Mouse (Mus musculus) adipocyte (in vitro differentiated cells): ENCODE measurements at regions not wholly inside any gene's neighbourhood (a gene's known extent, or its start where the extent isn't known, plus 50 kb on each side); places are given as distances from the start of the nearest gene placed in this dataset.

Source experiments
- DNase-seq: peaks from one replicate; pipeline ENCODE4 v3.0.0-alpha.2; 2016; ENCODE audit warnings: low spot score

GRCm38 (mm10) chr2:128372204-128372603 is 218.8 kb upstream of the Spdye4c start:
- DNase-seq: no peak

GRCm38 (mm10) chr2:128373363-128374252 is 217.4 kb upstream of the Spdye4c start:
- no peak for DNase-seq

GRCm38 (mm10) chr2:128374253-128374566 is 216.8 kb upstream of the Spdye4c start:
- no peak for DNase-seq

GRCm38 (mm10) chr2:128374926-128375325 is 216.1 kb upstream of the Spdye4c start:
- DNase-seq: no peak

- no peak for DNase-seq
Measured at GRCm38 (mm10) chr2:128375827-128376226, 215.2 kb upstream of the Spdye4c start.

- no peak for DNase-seq
Measured at GRCm38 (mm10) chr2:128377176-128377575, 213.8 kb upstream of the Spdye4c start.

- DNase-seq: no peak
Measured at GRCm38 (mm10) chr2:128377680-128378079, 213.3 kb upstream of the Spdye4c start.

GRCm38 (mm10) chr2:128378456-128378855 is 212.6 kb upstream of the Spdye4c start:
- no peak for DNase-seq

- no peak for DNase-seq
Measured at GRCm38 (mm10) chr2:128379151-128379550, 211.9 kb upstream of the Spdye4c start.

GRCm38 (mm10) chr2:128379554-128379953 is 211.5 kb upstream of the Spdye4c start:
- peak; percentile 25 for DNase-seq

- DNase-seq: peak; percentile 29
Measured at GRCm38 (mm10) chr2:128380581-128380980, 210.4 kb upstream of the Spdye4c start.

GRCm38 (mm10) chr2:128381684-128382205 is 209.3 kb upstream of the Spdye4c start:
- no peak for DNase-seq

- DNase-seq: no peak
Measured at GRCm38 (mm10) chr2:128382473-128382872, 208.5 kb upstream of the Spdye4c start.

- DNase-seq: no peak
Measured at GRCm38 (mm10) chr2:128384612-128385011, 206.4 kb upstream of the Spdye4c start.

GRCm38 (mm10) chr2:128386846-128387621 is 204.0 kb upstream of the Spdye4c start:
- no peak for DNase-seq

GRCm38 (mm10) chr2:128387851-128388471 is 203.0 kb upstream of the Spdye4c start:
- no peak for DNase-seq

- DNase-seq: peak; percentile 40
Measured at GRCm38 (mm10) chr2:128388883-128389470, 202.0 kb upstream of the Spdye4c start.

- no peak for DNase-seq
Measured at GRCm38 (mm10) chr2:128392344-128392743, 198.7 kb upstream of the Spdye4c start.

- no peak for DNase-seq
Measured at GRCm38 (mm10) chr2:128393401-128393800, 197.6 kb upstream of the Spdye4c start.

- DNase-seq: no peak
Measured at GRCm38 (mm10) chr2:128393921-128394320, 197.1 kb upstream of the Spdye4c start.

GRCm38 (mm10) chr2:128395308-128396007 is 195.6 kb upstream of the Spdye4c start:
- DNase-seq: no peak

- peak; percentile 96 for DNase-seq
Measured at GRCm38 (mm10) chr2:128396008-128396346, 195.0 kb upstream of the Spdye4c start.
